Mouse (Mus musculus): ENCODE measurements around the gene Csrnp1. TPM values are rescaled to one million over a fixed set of nuclear protein-coding genes. Genes with fewer than 3 reads are reported as not detected.
"Not testable (repeated sequence)": the region's sequence is repeated elsewhere in the genome, so short reads cannot be mapped to it uniquely, and the experiment has no call there.

The Csrnp1 gene
- polyA plus RNA-seq, 1 experiment from 2014 or later: 3.3 TPM

DNA sequence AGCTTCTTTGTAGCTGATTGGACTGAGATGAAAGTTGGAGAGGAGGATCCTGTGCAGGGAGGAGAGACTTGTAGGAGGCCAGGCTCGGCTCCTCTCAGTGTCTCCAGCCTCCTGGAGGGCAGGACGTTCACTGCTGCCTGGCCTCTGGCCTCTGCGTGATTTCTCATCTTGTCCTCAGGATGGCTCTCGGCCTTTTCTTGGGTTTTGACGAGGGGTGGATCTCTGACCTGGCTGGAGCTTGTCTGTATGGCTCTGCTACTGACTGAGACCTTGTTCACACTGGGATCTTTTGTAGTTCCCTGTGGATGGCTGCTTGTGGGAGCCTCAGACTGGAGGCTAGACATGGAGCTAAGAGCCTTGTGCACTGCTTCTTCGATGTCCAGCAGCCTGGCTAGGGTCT, 30.4 kb upstream of the Csrnp1 start:
- no peak for ATAC-seq (ENCODE audit: insufficient number of reproducible peaks, insufficient read depth, low FRiP score, low TSS enrichment, low read depth)
- no peaks in the 10 kb centered on the region for H3K27me3 ChIP-seq
- WGBS: 74% methylated on average over 6 of the region's 6 CpGs

DNA sequence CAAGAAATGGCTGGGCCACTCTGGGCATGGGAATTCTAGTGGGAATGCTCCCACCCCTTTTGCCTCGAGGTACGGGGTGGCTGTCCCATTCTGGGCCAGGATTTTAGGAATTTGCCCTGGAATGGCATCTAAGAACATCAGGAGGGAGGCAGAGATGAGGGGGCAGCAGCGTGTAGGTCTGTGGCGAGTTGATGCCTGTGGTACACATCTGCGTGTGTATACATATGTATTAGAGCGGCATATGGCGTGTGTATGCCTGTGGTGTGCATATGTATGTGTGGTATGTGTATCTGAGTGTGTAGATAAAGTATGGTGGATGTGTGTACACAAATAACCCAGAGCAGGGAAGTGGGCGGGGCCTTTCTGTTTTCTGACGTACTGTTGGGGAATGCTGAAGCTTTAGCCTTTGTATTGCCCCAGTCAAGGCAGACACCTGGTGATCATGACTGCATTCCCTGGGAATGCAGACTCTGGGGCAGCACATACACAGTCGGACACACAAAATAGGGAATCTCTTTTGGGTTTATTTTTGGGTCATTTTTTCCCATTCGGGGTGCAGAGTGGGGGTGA, 28.9 kb upstream of the Csrnp1 start:
- H3K27ac ChIP-seq: no peak overlapping the region
- H3K4me1 ChIP-seq: peaks cover 9% of the 10 kb centered on the region
- 66% methylated on average over 11 of the region's 11 CpGs for WGBS
- no peaks in the 10 kb centered on the region for H3K9me3 ChIP-seq
- no peak for ATAC-seq (ENCODE audit: insufficient number of reproducible peaks, insufficient read depth, low FRiP score, low TSS enrichment, low read depth)
- H3K36me3 ChIP-seq: no peaks in the 10 kb centered on the region
- H3K9ac ChIP-seq: no peak overlapping the region
- no peaks in the 10 kb centered on the region for H3K27me3 ChIP-seq
- no peak overlapping the region for H3K4me3 ChIP-seq
- H3K4me2 ChIP-seq: no peak overlapping the region

More for the DNA sequence above, 30.4 kb upstream of the Csrnp1 start:
- no peaks in the 10 kb centered on the region for H3K36me3 ChIP-seq
- no peak overlapping the region for H3K9ac ChIP-seq
- no peak overlapping the region for H3K4me3 ChIP-seq
- no peak overlapping the region for H3K4me2 ChIP-seq
- H3K9me3 ChIP-seq: no peaks in the 10 kb centered on the region
- H3K27ac ChIP-seq: no peak overlapping the region
- peaks cover 9% of the 10 kb centered on the region for H3K4me1 ChIP-seq

DNA sequence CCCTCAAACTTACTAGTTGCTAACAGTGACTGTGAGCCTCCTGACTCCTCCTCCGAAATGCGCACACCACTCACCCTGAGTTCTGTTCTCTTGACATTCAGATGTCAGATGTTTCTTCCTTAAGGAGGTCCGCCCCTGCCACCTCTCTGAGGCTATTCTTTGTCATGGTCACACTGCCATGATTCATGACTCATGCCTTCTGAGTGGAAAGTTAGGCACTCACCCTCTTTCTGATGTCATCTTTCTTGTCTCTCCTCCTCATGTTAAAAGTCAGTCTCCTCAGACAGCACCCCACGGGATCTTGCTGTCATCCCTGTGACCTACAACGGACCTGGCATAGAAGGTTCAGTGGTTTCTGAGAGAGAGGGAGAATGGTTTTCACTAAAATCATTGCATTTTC, 28.3 kb upstream of the Csrnp1 start:
- Histone ChIP-seq H3K27ac (no peak overlapping the region), H3K4me3 (no peak overlapping the region), H3K4me1 (peaks cover 9% of the 10 kb centered on the region), H3K36me3 (no peaks in the 10 kb centered on the region), H3K4me2 (no peak overlapping the region), H3K9me3 (no peaks in the 10 kb centered on the region), H3K9ac (no peak overlapping the region), H3K27me3 (no peaks in the 10 kb centered on the region)
- WGBS: 84% methylated on average over 5 of the region's 5 CpGs
- ATAC-seq (ENCODE audit: insufficient number of reproducible peaks, insufficient read depth, low FRiP score, low TSS enrichment, low read depth): no peak

- not testable (repeated sequence) for H3K9ac ChIP-seq; ATAC-seq (ENCODE audit: insufficient number of reproducible peaks, insufficient read depth, low FRiP score, low TSS enrichment, low read depth); H3K4me2 ChIP-seq; H3K27me3 ChIP-seq; H3K4me3 ChIP-seq; H3K9me3 ChIP-seq; H3K36me3 ChIP-seq; H3K4me1 ChIP-seq; H3K27ac ChIP-seq
- 79% methylated on average over 6 of the region's 6 CpGs for WGBS
These were observed 27.7 kb upstream of the Csrnp1 start for GRCm38 (mm10) chr9:120012161-120012560.

GRCm38 (mm10) chr9:120011533-120011932, 27.1 kb upstream of the Csrnp1 start:
- peak overlapping the region; percentile 57; the same call in 1 of the 2 replicates for H3K27ac ChIP-seq

DNA sequence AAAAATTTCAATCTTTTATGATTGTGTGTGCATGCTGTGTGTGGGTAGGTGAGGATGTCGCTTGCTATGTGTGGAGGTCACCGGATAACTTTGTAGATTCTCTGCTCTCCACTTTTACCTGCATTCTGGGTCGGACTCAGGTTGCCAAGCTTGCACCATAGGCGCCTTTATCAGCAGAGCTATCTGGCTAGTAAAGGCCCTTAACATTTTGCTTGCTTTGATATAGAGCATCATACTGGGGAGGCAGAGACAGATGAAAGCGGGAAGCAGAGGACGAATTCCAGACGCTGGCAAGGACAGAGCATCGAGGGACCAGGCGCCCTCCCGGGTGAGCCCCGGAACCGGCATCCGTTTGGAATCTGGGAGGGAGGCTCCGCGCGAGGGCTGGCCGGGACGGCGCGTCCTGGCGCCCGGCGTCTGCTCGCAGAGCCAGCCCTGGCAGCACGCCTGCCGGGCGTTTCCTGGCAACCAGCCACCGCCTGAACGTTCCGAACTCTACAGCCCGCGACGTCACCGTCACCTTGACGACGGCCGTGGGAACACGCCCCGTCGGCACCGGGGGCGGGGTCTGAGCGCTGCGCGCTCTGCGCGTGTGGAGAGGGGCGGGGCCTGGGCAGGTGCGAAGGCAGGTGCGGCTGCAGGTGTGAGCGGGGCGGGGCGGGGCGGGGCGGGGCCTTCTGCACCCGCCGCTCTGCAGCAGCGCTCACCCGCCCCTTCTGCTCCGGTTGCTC, 26.5 kb upstream of the Csrnp1 start:
- 2% methylated on average over 53 of the region's 60 CpGs for WGBS
- Histone ChIP-seq H3K27ac (peak overlapping the region; percentile 80), H3K27me3 (no peaks in the 10 kb centered on the region), H3K9ac (peak overlapping the region; percentile 60), H3K36me3 (no peaks in the 10 kb centered on the region), H3K4me3 (peak overlapping the region; percentile 44), H3K4me1 (peaks cover 12% of the 10 kb centered on the region), H3K4me2 (peak overlapping the region; percentile 81), H3K9me3 (no peaks in the 10 kb centered on the region)
- peak; percentile 86 for ATAC-seq (ENCODE audit: insufficient number of reproducible peaks, insufficient read depth, low FRiP score, low TSS enrichment, low read depth)

More at GRCm38 (mm10) chr9:120011533-120011932, 27.1 kb upstream of the Csrnp1 start:
- 2% methylated on average over 10 of the region's 10 CpGs for WGBS
- peak overlapping the region; percentile 32; the same call in 1 of the 2 replicates for H3K9ac ChIP-seq
- H3K4me3 ChIP-seq: peak overlapping the region; percentile 44
- peaks cover 9% of the 10 kb centered on the region for H3K4me1 ChIP-seq
- H3K36me3 ChIP-seq: no peaks in the 10 kb centered on the region
- no peak for ATAC-seq (ENCODE audit: insufficient number of reproducible peaks, insufficient read depth, low FRiP score, low TSS enrichment, low read depth)
- peak overlapping the region; percentile 81 for H3K4me2 ChIP-seq
- no peaks in the 10 kb centered on the region for H3K27me3 ChIP-seq
- no peaks in the 10 kb centered on the region for H3K9me3 ChIP-seq

DNA sequence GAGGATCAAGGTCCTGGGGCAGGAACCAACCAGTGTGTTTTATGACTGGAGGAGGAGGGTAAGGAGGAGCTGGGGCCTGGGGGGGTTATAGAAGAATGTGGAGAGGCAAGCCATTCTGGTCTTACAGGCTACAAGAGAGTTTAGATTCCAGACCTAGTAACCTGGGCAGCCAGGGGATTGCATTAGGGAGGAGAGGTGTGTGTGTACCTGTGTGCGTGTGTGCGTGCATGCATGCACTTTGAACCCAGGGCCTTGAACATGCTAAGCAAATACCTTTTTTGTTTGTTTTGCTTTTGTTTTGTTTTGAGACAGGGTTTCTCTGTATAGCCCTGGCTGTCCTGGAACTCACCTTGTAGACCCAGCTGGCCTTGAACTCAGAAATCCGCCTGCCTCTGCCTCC, 25.4 kb upstream of the Csrnp1 start:
- Histone ChIP-seq H3K36me3 (no peaks in the 10 kb centered on the region), H3K4me3 (no peak overlapping the region), H3K27me3 (no peaks in the 10 kb centered on the region), H3K27ac (no peak overlapping the region), H3K9me3 (no peaks in the 10 kb centered on the region), H3K4me2 (no peak overlapping the region), H3K9ac (no peak overlapping the region), H3K4me1 (peaks cover 15% of the 10 kb centered on the region)
- no peak for ATAC-seq (ENCODE audit: insufficient number of reproducible peaks, insufficient read depth, low FRiP score, low TSS enrichment, low read depth)
- 88% methylated on average over 3 of the region's 3 CpGs for WGBS

- Histone ChIP-seq H3K9me3 (no peaks in the 10 kb centered on the region), H3K4me2 (no peak overlapping the region), H3K36me3 (no peaks in the 10 kb centered on the region), H3K9ac (no peak overlapping the region), H3K4me1 (peaks cover 15% of the 10 kb centered on the region), H3K27me3 (no peaks in the 10 kb centered on the region), H3K4me3 (no peak overlapping the region), H3K27ac (no peak overlapping the region)
- no peak for ATAC-seq (ENCODE audit: insufficient number of reproducible peaks, insufficient read depth, low FRiP score, low TSS enrichment, low read depth)
- WGBS: 74% methylated on average over 7 of the region's 7 CpGs
These were observed 24.9 kb upstream of the Csrnp1 start for GRCm38 (mm10) chr9:120009226-120009841.

DNA sequence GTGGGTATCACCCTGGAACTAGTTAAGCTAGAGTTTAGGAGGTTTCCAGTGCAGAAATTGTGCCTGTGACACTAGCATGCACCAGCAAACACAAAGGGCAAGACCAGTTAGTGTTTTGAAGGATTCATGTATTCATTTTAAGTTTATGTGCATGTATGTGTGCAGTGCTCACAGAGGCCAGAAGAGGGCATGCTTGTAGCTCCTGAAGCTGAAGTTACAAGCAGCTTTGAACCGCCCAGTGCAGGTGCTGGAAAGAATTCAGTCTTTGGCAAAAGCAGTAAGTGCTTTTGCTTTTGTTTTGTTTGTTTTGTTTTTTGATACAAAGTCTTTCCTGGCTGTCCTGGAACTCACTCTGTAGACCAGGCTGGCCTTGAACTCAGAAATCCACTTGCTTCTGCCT, 23.4 kb upstream of the Csrnp1 start:
- WGBS: 95% methylated on average over 1 of the region's 1 CpGs
- no peaks in the 10 kb centered on the region for H3K9me3 ChIP-seq
- peaks cover 15% of the 10 kb centered on the region for H3K4me1 ChIP-seq
- H3K27me3 ChIP-seq: no peaks in the 10 kb centered on the region
- H3K27ac ChIP-seq: no peak overlapping the region
- ATAC-seq (ENCODE audit: insufficient number of reproducible peaks, insufficient read depth, low FRiP score, low TSS enrichment, low read depth): no peak
- H3K9ac ChIP-seq: no peak overlapping the region
- H3K4me3 ChIP-seq: no peak overlapping the region
- H3K36me3 ChIP-seq: no peaks in the 10 kb centered on the region
- no peak overlapping the region for H3K4me2 ChIP-seq

DNA sequence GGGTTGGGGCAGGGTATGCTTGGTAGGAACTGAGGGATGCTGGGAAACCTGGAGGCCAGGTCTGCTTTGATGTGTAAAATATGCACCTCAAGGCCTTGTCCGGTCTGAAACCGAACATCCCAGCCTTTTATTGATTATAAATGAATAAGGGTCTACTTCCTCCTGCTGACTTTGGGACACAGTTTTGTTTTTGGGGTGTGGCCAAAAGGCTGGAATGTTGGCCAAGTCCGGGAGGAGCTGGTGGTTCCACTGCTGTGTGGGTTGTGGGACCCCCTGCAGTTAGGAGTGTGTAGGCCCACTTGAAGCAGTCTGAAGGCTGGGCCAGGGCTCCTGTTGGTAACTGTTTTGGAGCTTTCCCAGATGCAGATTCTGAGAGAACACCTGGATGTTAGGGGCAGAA, 21.5 kb upstream of the Csrnp1 start:
- Histone ChIP-seq H3K9ac (0 out of 2 replicates have a peak overlapping the region, but pooled peaks have one; percentile 33), H3K9me3 (no peaks in the 10 kb centered on the region), H3K4me1 (peaks cover 9% of the 10 kb centered on the region), H3K4me3 (no peak overlapping the region), H3K4me2 (no peak overlapping the region), H3K27me3 (no peaks in the 10 kb centered on the region), H3K27ac (no peak overlapping the region), H3K36me3 (no peaks in the 10 kb centered on the region)
- WGBS: 49% methylated on average over 3 of the region's 3 CpGs
- no peak for ATAC-seq (ENCODE audit: insufficient number of reproducible peaks, insufficient read depth, low FRiP score, low TSS enrichment, low read depth)

GRCm38 (mm10) chr9:120002893-120003292, 18.4 kb upstream of the Csrnp1 start:
- no peak overlapping the region for H3K27ac ChIP-seq
- peaks cover 5% of the 10 kb centered on the region for H3K4me1 ChIP-seq
- no peaks in the 10 kb centered on the region for H3K9me3 ChIP-seq
- H3K9ac ChIP-seq: no peak overlapping the region
- H3K36me3 ChIP-seq: no peaks in the 10 kb centered on the region
- no peaks in the 10 kb centered on the region for H3K27me3 ChIP-seq
- no peak overlapping the region for H3K4me3 ChIP-seq
- no peak overlapping the region for H3K4me2 ChIP-seq
- WGBS: 80% methylated on average over 5 of the region's 5 CpGs
- ATAC-seq (ENCODE audit: insufficient number of reproducible peaks, insufficient read depth, low FRiP score, low TSS enrichment, low read depth): no peak
